Mouse (Mus musculus): Measurements from ENCODE around the gene Fam131b. TPM values are rescaled to one million over a fixed set of nuclear protein-coding genes. Genes with fewer than 3 reads are reported as not detected.

The Fam131b gene
- polyA plus RNA-seq, 1 experiment from 2014 or later: 4.0 TPM

GRCm38 (mm10) chr6:42354076-42355019 lies 29.9 kb upstream of the Fam131b start:
- no peak for ATAC-seq
- 49% methylated on average over 11 of the region's 11 CpGs for WGBS
- no peaks in the 10 kb centered on the region for H3K9me3 ChIP-seq (replicated peaks)
- no peak overlapping the region for H3K4me2 ChIP-seq
- H3K36me3 ChIP-seq (ENCODE audit: poor library complexity, severe bottlenecking): peaks cover 62% of the 10 kb centered on the region
- no peak overlapping the region for H3K4me3 ChIP-seq
- H3K9ac ChIP-seq: no peak overlapping the region; the same call in 1 of the 2 replicates
- H3K4me1 ChIP-seq: peaks cover 41% of the 10 kb centered on the region
- H3K27me3 ChIP-seq: no peaks in the 10 kb centered on the region
- peak overlapping the region; percentile 14; the same call in 1 of the 2 replicates for H3K27ac ChIP-seq

GRCm38 (mm10) chr6:42353180-42353579 lies 28.7 kb upstream of the Fam131b start:
- 89% methylated on average over 8 of the region's 8 CpGs for WGBS
- peaks cover 46% of the 10 kb centered on the region for H3K4me1 ChIP-seq
- ATAC-seq: no peak

GRCm38 (mm10) chr6:42352486-42352846 lies 28.0 kb upstream of the Fam131b start:
- no peaks in the 10 kb centered on the region for H3K9me3 ChIP-seq (replicated peaks)
- WGBS: 93% methylated on average over 1 of the region's 1 CpGs

More at GRCm38 (mm10) chr6:42353180-42353579, 28.7 kb upstream of the Fam131b start:
- Histone ChIP-seq H3K36me3 (ENCODE audit: poor library complexity, severe bottlenecking) (peaks cover 51% of the 10 kb centered on the region), H3K27ac (no peak overlapping the region), H3K4me2 (no peak overlapping the region), H3K9ac (no peak overlapping the region), H3K9me3 (replicated peaks) (no peaks in the 10 kb centered on the region), H3K4me3 (no peak overlapping the region), H3K27me3 (no peaks in the 10 kb centered on the region)

GRCm38 (mm10) chr6:42351776-42352485 lies 27.5 kb upstream of the Fam131b start:
- H3K27ac ChIP-seq: no peak overlapping the region
- no peak for ATAC-seq
- H3K4me2 ChIP-seq: peak overlapping the region; percentile 90; the same call in 1 of the 2 replicates
- 84% methylated on average over 7 of the region's 7 CpGs for WGBS
- H3K9ac ChIP-seq: no peak overlapping the region
- no peak overlapping the region for H3K4me3 ChIP-seq
- no peaks in the 10 kb centered on the region for H3K9me3 ChIP-seq (replicated peaks)
- H3K36me3 ChIP-seq (ENCODE audit: poor library complexity, severe bottlenecking): peaks cover 38% of the 10 kb centered on the region
- peaks cover 46% of the 10 kb centered on the region for H3K4me1 ChIP-seq
- no peaks in the 10 kb centered on the region for H3K27me3 ChIP-seq

More at GRCm38 (mm10) chr6:42352486-42352846, 28.0 kb upstream of the Fam131b start:
- ATAC-seq: no peak
- Histone ChIP-seq H3K4me3 (no peak overlapping the region), H3K4me2 (no peak overlapping the region), H3K4me1 (peaks cover 46% of the 10 kb centered on the region), H3K36me3 (ENCODE audit: poor library complexity, severe bottlenecking) (peaks cover 44% of the 10 kb centered on the region), H3K27me3 (no peaks in the 10 kb centered on the region), H3K27ac (no peak overlapping the region), H3K9ac (no peak overlapping the region)

GRCm38 (mm10) chr6:42350968-42351775 lies 26.7 kb upstream of the Fam131b start:
- Histone ChIP-seq H3K27ac (no peak overlapping the region), H3K4me3 (peak overlapping the region; percentile 77), H3K4me1 (peaks cover 46% of the 10 kb centered on the region), H3K36me3 (ENCODE audit: poor library complexity, severe bottlenecking) (peaks cover 31% of the 10 kb centered on the region), H3K27me3 (no peaks in the 10 kb centered on the region), H3K9me3 (replicated peaks) (no peaks in the 10 kb centered on the region), H3K9ac (peak overlapping the region; percentile 78), H3K4me2 (peak overlapping the region; percentile 90)
- ATAC-seq: no peak
- WGBS: 42% methylated on average over 13 of the region's 13 CpGs

- peak overlapping the region; percentile 90 for H3K4me2 ChIP-seq
- peaks cover 46% of the 10 kb centered on the region for H3K4me1 ChIP-seq
- peak overlapping the region; percentile 77 for H3K4me3 ChIP-seq
- no peaks in the 10 kb centered on the region for H3K27me3 ChIP-seq
- ATAC-seq: peak; percentile 39
- no peaks in the 10 kb centered on the region for H3K9me3 ChIP-seq (replicated peaks)
- under 1% methylated on average over 57 of the region's 72 CpGs for WGBS
- peak overlapping the region; percentile 84 for H3K27ac ChIP-seq
- peaks cover 26% of the 10 kb centered on the region; the same call in 1 of the 2 replicates for H3K36me3 ChIP-seq (ENCODE audit: poor library complexity, severe bottlenecking)
- H3K9ac ChIP-seq: peak overlapping the region; percentile 78
Measured at GRCm38 (mm10) chr6:42350021-42350967, 25.9 kb upstream of the Fam131b start.

GRCm38 (mm10) chr6:42349426-42350020 lies 25.1 kb upstream of the Fam131b start, which contains the start of gene Zyx:
Gene Zyx, plus strand, starts transcription at chr6:42349630.
- peak within 1 kb of the TSS; percentile 78 for H3K9ac ChIP-seq
- peak within 1 kb of the TSS; percentile 90 for H3K4me2 ChIP-seq
- 0% methylated on average over 25 of the region's 36 CpGs for WGBS
- peak within 1 kb of the TSS; percentile 77 for H3K4me3 ChIP-seq
- peak; percentile 91 for ATAC-seq
- no peaks in the 10 kb centered on the region for H3K27me3 ChIP-seq
- H3K9me3 ChIP-seq (replicated peaks): no peaks in the 10 kb centered on the region
- H3K27ac ChIP-seq: peak within 1 kb of the TSS; percentile 84
- peaks cover 22% of the 10 kb centered on the region; the same call in 1 of the 2 replicates for H3K36me3 ChIP-seq (ENCODE audit: poor library complexity, severe bottlenecking)
- peaks cover 40% of the 10 kb centered on the region for H3K4me1 ChIP-seq

- H3K27ac ChIP-seq: peak overlapping the region; percentile 84
- H3K4me2 ChIP-seq: peak overlapping the region; percentile 90
- H3K4me3 ChIP-seq: peak overlapping the region; percentile 77
- whole genome bisulfite sequencing: 0% methylated on average over 11 of the region's 11 CpGs
- ATAC-seq: peak; percentile 57
- no peaks in the 10 kb centered on the region for H3K9me3 ChIP-seq (replicated peaks)
- peaks cover 35% of the 10 kb centered on the region for H3K4me1 ChIP-seq
- H3K27me3 ChIP-seq: no peaks in the 10 kb centered on the region
- peak overlapping the region; percentile 78 for H3K9ac ChIP-seq
- H3K36me3 ChIP-seq (ENCODE audit: poor library complexity, severe bottlenecking): peaks cover 22% of the 10 kb centered on the region; the same call in 1 of the 2 replicates
Measured at GRCm38 (mm10) chr6:42349006-42349425, 24.6 kb upstream of the Fam131b start.

- H3K4me2 ChIP-seq: peak overlapping the region; percentile 90
- no peak for ATAC-seq
- no peak overlapping the region for H3K27ac ChIP-seq
- H3K27me3 ChIP-seq: no peaks in the 10 kb centered on the region
- peaks cover 29% of the 10 kb centered on the region for H3K4me1 ChIP-seq
- H3K9ac ChIP-seq: no peak overlapping the region
- H3K36me3 ChIP-seq (ENCODE audit: poor library complexity, severe bottlenecking): peaks cover 20% of the 10 kb centered on the region; the same call in 1 of the 2 replicates
- H3K4me3 ChIP-seq: peak overlapping the region; percentile 77; the same call in 1 of the 2 replicates
- H3K9me3 ChIP-seq (replicated peaks): no peaks in the 10 kb centered on the region
- WGBS: 28% methylated on average over 12 of the region's 12 CpGs
Measured at GRCm38 (mm10) chr6:42348281-42349005, 24.0 kb upstream of the Fam131b start.

GRCm38 (mm10) chr6:42344255-42344654 lies 19.8 kb upstream of the Fam131b start:
- WGBS: 86% methylated on average over 1 of the region's 1 CpGs
- no peaks in the 10 kb centered on the region for H3K9me3 ChIP-seq (replicated peaks)
- H3K4me2 ChIP-seq: no peak overlapping the region
- H3K9ac ChIP-seq: no peak overlapping the region
- no peak overlapping the region for H3K27ac ChIP-seq
- H3K27me3 ChIP-seq: no peaks in the 10 kb centered on the region
- no peak for ATAC-seq
- H3K36me3 ChIP-seq (ENCODE audit: poor library complexity, severe bottlenecking): no peaks in the 10 kb centered on the region
- H3K4me1 ChIP-seq: peaks cover 4% of the 10 kb centered on the region; the same call in 1 of the 2 replicates
- H3K4me3 ChIP-seq: no peak overlapping the region

Data from forebrain, embryonic 13.5 days (tissue).